ENCODE assay signal across 12 mouse cellular contexts in the genomic region with DNA sequence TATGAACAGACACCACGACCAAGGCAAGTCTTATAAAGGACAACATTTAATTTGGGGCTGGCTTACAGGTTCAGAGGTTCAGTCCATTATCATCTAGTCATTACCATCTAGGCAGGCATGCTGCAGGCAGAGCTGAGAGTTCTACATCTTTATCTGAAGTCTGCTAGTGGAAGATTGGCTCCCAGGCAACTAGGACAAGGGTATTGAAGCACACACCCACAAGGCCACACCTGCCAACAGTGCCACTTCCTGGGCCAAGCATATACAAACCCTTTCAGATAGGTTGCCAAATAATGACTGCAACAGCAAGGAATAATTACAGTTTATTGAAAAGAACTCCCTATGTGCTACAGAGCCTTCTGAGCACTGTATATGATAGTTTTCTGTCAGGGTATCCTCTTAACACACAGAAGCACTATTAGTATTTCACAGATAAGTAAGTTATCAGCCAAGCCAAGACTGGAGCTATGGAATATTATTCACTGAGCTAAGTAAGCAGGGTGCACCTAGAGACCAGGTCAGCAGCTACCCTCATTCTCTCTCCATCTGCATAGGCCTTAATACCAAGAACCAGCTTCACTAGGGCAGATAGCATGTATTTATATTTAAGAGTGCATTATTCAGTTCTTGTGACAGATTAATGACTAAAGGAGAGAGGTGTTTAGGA. TPM values are rescaled to one million over a fixed set of nuclear protein-coding genes. Genes with fewer than 3 reads are reported as not detected.
DNase-seq lines count a peak whose midpoint lies in the region; ATAC-seq and TF ChIP-seq lines count a peak whose summit lies in the region.
"Had no signal": no experiment of that assay in that cellular context is flagged by ENCODE, and none has a peak within 500 bp of the region (broad histone marks: within the 10 kb centered on the region; RNA-seq: fewer than 3 reads in every experiment).

No protein-coding gene starts in this region.

- DNase-seq in spleen, adult 12 weeks (ENCODE audit: low spot score): peak; percentile 12
- DNase-seq in spleen, adult 18-20 months: no peak
- DNase-seq in cerebellum, postnatal 14 days: peak; percentile 14 to 22
- DNase-seq in liver, embryonic 11.5 days (ENCODE audit: low spot score): no peak
- peak; percentile 70 for DNase-seq in stomach, postnatal 0 days (ENCODE audit: low spot score)
- DNase-seq in embryo, embryonic 10.5 days (ENCODE audit: low spot score): no peak
- DNase-seq: kidney, adult 11 months had no signal

- H3K4me2 ChIP-seq in liver, embryonic 11.5 days: peak overlapping the region; percentile 42; the same call in 1 of the 2 replicates
- H3K4me2 ChIP-seq in stomach, postnatal 0 days (replicated peaks; ENCODE audit: low read depth): no peak overlapping the region
- H3K4me2 ChIP-seq: forebrain, embryonic 15.5 days; heart, embryonic 13.5 days had no signal

- H3K27ac ChIP-seq in liver, embryonic 11.5 days (ENCODE audit: low read depth, low read length): peak overlapping the region; percentile 82
- peak overlapping the region; percentile 53; the same call in 1 of the 2 replicates for H3K27ac ChIP-seq in stomach, postnatal 0 days (replicated peaks)
- H3K27ac ChIP-seq: forebrain, embryonic 15.5 days; heart, embryonic 13.5 days; macrophage had no signal

- H3K9me3 ChIP-seq in liver, embryonic 11.5 days (ENCODE audit: control insufficient read depth, low read length): no peaks in the 10 kb centered on the region
- no peaks in the 10 kb centered on the region for H3K9me3 ChIP-seq in stomach, postnatal 0 days (ENCODE audit: control insufficient read depth, low read length)
- H3K9me3 ChIP-seq: forebrain, embryonic 15.5 days had no signal

- ATAC-seq in liver, embryonic 11.5 days (replicated peaks; ENCODE audit: low FRiP score): peak; percentile 99
- peak; percentile 88 for ATAC-seq in stomach, postnatal 0 days (ENCODE audit: low FRiP score, low TSS enrichment)
- no peak for ATAC-seq in monocyte, adult 5-6 weeks (replicated peaks; ENCODE audit: insufficient number of reproducible peaks, low FRiP score, low TSS enrichment, poor library complexity, severe bottlenecking)
- ATAC-seq: activated CD4-positive, CD25-positive, alpha-beta regulatory T cell, adult 4 months; forebrain, embryonic 15.5 days had no signal

- no peak overlapping the region for H3K4me3 ChIP-seq in liver, embryonic 11.5 days (ENCODE audit: low read depth, low read length)
- no peak overlapping the region for H3K4me3 ChIP-seq in stomach, postnatal 0 days (ENCODE audit: low read depth, low read length)
- H3K4me3 ChIP-seq: forebrain, embryonic 15.5 days; heart, embryonic 13.5 days had no signal

- 67% methylated on average over 1 of the region's 1 CpGs for WGBS in liver, embryonic 11.5 days
- 83% methylated on average over 1 of the region's 1 CpGs for WGBS in stomach, postnatal 0 days

- TF ChIP-seq EP300 in stomach, postnatal 0 days (optimal IDR thresholded peaks at IDR 0.05): no peak

- peaks cover 7% of the 10 kb centered on the region for H3K36me3 ChIP-seq in liver, embryonic 11.5 days (ENCODE audit: control insufficient read depth, insufficient read depth, low read length)
- peaks cover 9% of the 10 kb centered on the region for H3K36me3 ChIP-seq in stomach, postnatal 0 days (ENCODE audit: control insufficient read depth, insufficient read depth, low read length)

- no peak overlapping the region for H3K9ac ChIP-seq in liver, embryonic 11.5 days (ENCODE audit: low read depth, low read length)
- H3K9ac ChIP-seq in stomach, postnatal 0 days (ENCODE audit: low read length): no peak overlapping the region
- H3K9ac ChIP-seq: forebrain, embryonic 15.5 days; heart, embryonic 13.5 days had no signal

- peaks cover 17% of the 10 kb centered on the region for H3K4me1 ChIP-seq in liver, embryonic 11.5 days (replicated peaks; ENCODE audit: control insufficient read depth, insufficient read depth, low read length)
- no peaks in the 10 kb centered on the region for H3K4me1 ChIP-seq in stomach, postnatal 0 days (replicated peaks; ENCODE audit: control insufficient read depth, insufficient read depth)
- H3K4me1 ChIP-seq: forebrain, embryonic 15.5 days; heart, embryonic 13.5 days had no signal

- H3K27me3 ChIP-seq in liver, embryonic 11.5 days (replicated peaks; ENCODE audit: control insufficient read depth, insufficient read depth, low read length): no peaks in the 10 kb centered on the region
- no peaks in the 10 kb centered on the region for H3K27me3 ChIP-seq in stomach, postnatal 0 days (ENCODE audit: control insufficient read depth, insufficient read depth, low read length)
- H3K27me3 ChIP-seq: forebrain, embryonic 15.5 days; heart, embryonic 13.5 days had no signal

- no peak for TF ChIP-seq CTCF in stomach, postnatal 0 days (IDR thresholded peaks at IDR 0.05; ENCODE audit: low read depth)

RNA-seq across cellular contexts. Expression of a gene that starts 33.3 kb away (rescaled TPM):
- polyA plus RNA-seq in liver, embryonic 11.5 days (2014; fragmentation: Nextera tagmentation; extraction: Ambion mirVana): 0.25 and 0.51 TPM in 2 replicates
- 0.29 and 0.69 TPM in 2 replicates for polyA plus RNA-seq in stomach, postnatal 0 days (2015; fragmentation: Nextera tagmentation; extraction: Ambion mirVana)
- total RNA-seq in monocyte, adult 5-6 weeks (2017): 0.67 to 3.7 TPM (median 1.1 TPM) in 3 replicates

Comparison
In these comparisons a context has a peak if more than half of its experiments do, and no peak if none do; other contexts are left out.
1. DNase-seq: peak in spleen, adult 12 weeks (single experiment), cerebellum, postnatal 14 days (2 of 2) and stomach, postnatal 0 days (single experiment); none in spleen, adult 18-20 months (0 of 2), liver, embryonic 11.5 days (single experiment) and embryo, embryonic 10.5 days (single experiment).